19 mouse cellular contexts compared by ENCODE assay signal in the genomic region with DNA sequence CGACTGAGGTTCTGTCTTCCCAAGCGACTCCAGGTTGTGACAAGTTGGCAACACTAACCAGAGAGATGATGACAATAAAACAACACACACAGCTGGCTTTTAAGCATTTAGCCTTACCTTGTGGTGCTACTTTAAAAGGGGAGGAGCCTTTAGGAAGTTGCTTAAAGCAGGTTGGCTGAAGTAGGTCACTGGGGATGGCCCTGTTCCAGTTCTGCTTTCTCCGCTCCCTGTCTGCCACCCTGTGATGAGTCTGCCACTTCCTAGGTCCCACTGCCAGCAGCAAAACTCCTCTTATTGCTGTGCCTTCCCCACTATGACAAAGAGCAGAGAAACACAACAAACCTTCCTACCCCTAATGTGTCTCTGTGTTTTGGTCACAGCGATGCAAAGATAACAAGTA. TPM values are rescaled to one million over a fixed set of nuclear protein-coding genes. Genes with fewer than 3 reads are reported as not detected.
DNase-seq lines count a peak whose midpoint lies in the region; ATAC-seq lines count a peak whose summit lies in the region.
"Had no signal": no experiment of that assay in that cellular context is flagged by ENCODE, and none has a peak within 500 bp of the region (broad histone marks: within the 10 kb centered on the region; RNA-seq: fewer than 3 reads in every experiment).

No protein-coding gene starts in this region.

- no peak for DNase-seq in cerebellum, adult 9-10 months
- DNase-seq in cerebellum, postnatal 25 days, result peak; percentile 19 to 59
- no peak for DNase-seq in cerebellum, adult 11-12 months
- DNase-seq in brain, adult 2 months (ENCODE audit: low read depth, low spot score), result peak; percentile 34
- DNase-seq in left cerebral cortex, adult 18-20 months (ENCODE audit: low spot score in 2 of 2), result no peak
- DNase-seq: B cell, adult 2 months; forebrain, postnatal 0 days; heart, postnatal 10 days; kidney, adult 11 months; kidney, postnatal 14 days; lung, postnatal 4 days; right cerebral cortex, adult 18-20 months; thymus, adult 18-20 months; thymus, postnatal 25 days had no signal

- ATAC-seq in cerebellum, adult (ENCODE audit: insufficient number of reproducible peaks, low FRiP score, low TSS enrichment), result peak; percentile 49; the same call in 1 of the 2 replicates
- peak; percentile 60 for ATAC-seq in megakaryocyte progenitor cell, adult 5-6 weeks (replicated peaks; ENCODE audit: poor library complexity)
- ATAC-seq: activated CD4-positive, CD25-positive, alpha-beta regulatory T cell, adult 4 months; forebrain, postnatal 0 days; lung, postnatal 0 days; midbrain, embryonic 16.5 days had no signal

RNA-seq across cellular contexts. Expression of gene Syne2, which starts 11.7 kb away (rescaled TPM):
- 4.3 and 5.1 TPM in 2 replicates for total RNA-seq in megakaryocyte progenitor cell, adult 5-6 weeks (2015)
- 6.8 TPM in 2 replicates for total RNA-seq in megakaryocyte progenitor cell, adult 5-6 weeks (2017)
- 10 to 100 TPM; 20.8 to 21.8 TPM for total RNA-seq in left cerebral cortex, adult 18-20 months (2021)

Comparison
In these comparisons a context has a peak if more than half of its experiments do, and no peak if none do; other contexts are left out.
1. DNase-seq: peak in cerebellum, postnatal 25 days (2 of 2) and brain, adult 2 months (single experiment); none in cerebellum, adult 9-10 months (single experiment), cerebellum, adult 11-12 months (single experiment) and left cerebral cortex, adult 18-20 months (0 of 2).